Mouse (Mus musculus) cortical plate, adult 2 months (tissue): ENCODE measurements around the gene Fras1.

Source experiments
- CTCF ChIP-seq: fragments of 200-500 bp; IDR thresholded peaks from 2 replicates; pipeline ENCODE4 v1.5.1; 2011; ENCODE audit warnings: mild to moderate bottlenecking, control low read depth, low read length; ENCODE audit not compliant: insufficient read depth; ENCODE audit errors: extremely low read depth
- POLR2A ChIP-seq: fragments of 200-500 bp; IDR thresholded peaks from 2 replicates; pipeline ENCODE4 v1.6.1; 2011; ENCODE audit warnings: mild to moderate bottlenecking, low read length, control low read depth; ENCODE audit not compliant: insufficient read depth; ENCODE audit errors: extremely low read depth

GRCm38 (mm10) chr5:96702706-96703625 lies 329.2 kb downstream of the Fras1 start:
- TF ChIP-seq POLR2A (no peak), CTCF (no peak)
